In the genomic region with DNA sequence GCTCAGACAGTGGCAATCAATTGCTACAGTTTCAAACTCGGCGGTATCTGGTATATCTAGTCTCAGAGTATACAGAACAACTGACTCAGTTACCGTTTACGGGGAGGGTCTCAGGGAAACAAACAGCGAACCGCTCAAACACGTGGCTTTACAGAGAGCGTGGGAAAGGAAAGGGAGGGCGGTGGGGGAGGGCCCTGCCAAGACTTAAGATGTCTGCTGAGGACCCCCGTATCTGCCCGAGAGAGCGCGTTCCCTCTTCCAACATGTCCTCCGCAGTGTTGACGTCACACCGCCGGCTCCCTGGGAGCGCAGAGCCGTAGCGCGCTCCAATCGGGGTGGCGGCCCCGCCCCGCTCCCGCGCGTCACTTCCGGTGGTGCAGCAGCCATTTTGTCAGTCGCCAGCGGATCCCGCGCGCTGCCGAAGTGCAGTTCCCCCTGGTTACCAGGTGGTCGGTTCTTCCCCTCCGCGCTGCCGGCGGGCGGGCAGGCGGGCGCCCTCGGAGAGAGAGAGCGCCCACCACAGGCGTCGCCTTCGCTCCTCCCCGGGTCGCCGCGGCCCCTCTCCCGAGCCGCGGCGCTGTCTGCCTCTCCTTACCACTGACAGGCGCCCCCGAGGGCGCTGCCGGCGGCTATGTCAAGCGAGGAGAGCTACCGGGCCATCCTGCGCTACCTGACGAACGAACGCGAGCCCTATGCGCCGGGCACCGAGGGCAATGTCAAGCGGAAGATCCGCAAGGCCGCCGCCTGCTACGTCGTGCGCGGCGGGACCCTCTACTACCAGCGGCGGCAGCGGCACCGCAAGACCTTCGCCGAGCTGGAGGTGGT, we compare ENCODE assay signal across 8 mouse cellular contexts. TPM values are rescaled to one million over a fixed set of nuclear protein-coding genes. Genes with fewer than 3 reads are reported as not detected.
A peak's percentile ranks its signal among the peaks of the same experiment; 100 is the strongest.
DNase-seq lines count a peak whose midpoint lies in the region; ATAC-seq lines count a peak whose summit lies in the region.

A gene (plus strand): TSS at position 453 of the 825 bp plus-strand sequence.

- peak within 1 kb of the TSS; percentile 99 for H3K4me3 ChIP-seq in hindbrain, embryonic 16.5 days (ENCODE audit: low read length)
- peak within 1 kb of the TSS; percentile 82 for H3K4me3 ChIP-seq in macrophage (ENCODE audit: inconsistent target)

- peak; percentile 94 for DNase-seq in WW6 (ENCODE audit: low read depth, low spot score)
- peak; percentile 99 to 100 for DNase-seq in cerebellum, postnatal 4 days (ENCODE audit: low spot score in 2 of 2)
- peak; percentile 99 for DNase-seq in gastrocnemius, adult 18-20 months (ENCODE audit: low spot score)
- peak; percentile 100 for DNase-seq in left cerebral cortex, adult 18-20 months (ENCODE audit: low spot score in 2 of 2)
- peak; percentile 99 for DNase-seq in right cerebral cortex, adult 18-20 months
- DNase-seq in urinary bladder, postnatal 10 days (ENCODE audit: low spot score): peak; percentile 98

- H3K36me3 ChIP-seq in hindbrain, embryonic 16.5 days (ENCODE audit: control insufficient read depth, insufficient read depth, low read length): peaks cover 18% of the 10 kb centered on the region
- H3K36me3 ChIP-seq in macrophage (ENCODE audit: inconsistent target): peaks cover 32% of the 10 kb centered on the region; the same call in 1 of the 2 replicates

- peak within 1 kb of the TSS; percentile 87 for H3K4me2 ChIP-seq in hindbrain, embryonic 16.5 days (ENCODE audit: low read length)

- peak within 1 kb of the TSS; percentile 88 for H3K27ac ChIP-seq in hindbrain, embryonic 16.5 days (ENCODE audit: low read depth, low read length)
- H3K27ac ChIP-seq in macrophage: peak within 1 kb of the TSS; percentile 52

- no peaks in the 10 kb centered on the region for H3K9me3 ChIP-seq in hindbrain, embryonic 16.5 days (ENCODE audit: control insufficient read depth, low read length)

- H3K79me2 ChIP-seq in macrophage (ENCODE audit: inconsistent target): peaks cover 68% of the 10 kb centered on the region

- H3K9ac ChIP-seq in hindbrain, embryonic 16.5 days (ENCODE audit: low read depth, low read length): peak within 1 kb of the TSS; percentile 94

- under 1% methylated on average over 74 of the region's 86 CpGs for WGBS in hindbrain, embryonic 16.5 days
- under 1% methylated on average over 74 of the region's 86 CpGs for WGBS in macrophage (ENCODE audit: missing documents)

- H3K27me3 ChIP-seq in hindbrain, embryonic 16.5 days (replicated peaks; ENCODE audit: control insufficient read depth, insufficient read depth, low read length): no peaks in the 10 kb centered on the region

- H3K4me1 ChIP-seq in hindbrain, embryonic 16.5 days (ENCODE audit: control insufficient read depth, insufficient read depth, low read depth, low read length): peaks cover 18% of the 10 kb centered on the region

- peak; percentile 99 for ATAC-seq in hindbrain, embryonic 16.5 days

RNA-seq across cellular contexts. Expression of the gene that starts here (rescaled TPM):
- 10 to 100 TPM; 10.1 to 12.9 TPM for total RNA-seq in gastrocnemius, adult 18-20 months (2021)
- 21.0 and 23.0 TPM in 2 replicates for polyA plus RNA-seq in hindbrain, embryonic 16.5 days (2015; fragmentation: Nextera tagmentation; extraction: Ambion mirVana)
- 10 to 100 TPM; 54.9 to 57.5 TPM for total RNA-seq in left cerebral cortex, adult 18-20 months (2021)
- 100 to 1,000 TPM in 1 of 26 experiments, 10 to 100 TPM in 25; 38.9 to 110 (median 62.3) TPM for total RNA-seq in macrophage (2018; cell fraction: chromatin; rRNA removed)
- 10 to 100 TPM in 8 of 26 experiments, 1 to 10 TPM in 18; 6.6 to 11.4 (median 9.4) TPM for total RNA-seq in macrophage (2018; cell fraction: cytosol; rRNA removed)
- total RNA-seq in macrophage (2018; cell fraction: nucleus; rRNA removed): 10 to 100 TPM; 24.9 to 53.9 (median 39.3) TPM
- 5.5 to 8.8 TPM (median 7.3 TPM) in 3 replicates for polyA plus RNA-seq in macrophage (2018)

Comparison
In these comparisons a context has a peak if more than half of its experiments do, and no peak if none do; other contexts are left out.
1. Peak in every context shown above with its lines: DNase-seq, ATAC-seq, H3K4me3 ChIP-seq and H3K27ac ChIP-seq.
2. RNA of the gene that starts here (total RNA-seq): 54.9 to 57.5 TPM in left cerebral cortex, adult 18-20 months; 10.1 to 12.9 TPM in gastrocnemius, adult 18-20 months; every median in the first group is over 4 times any median in the second.